Mouse (Mus musculus) brown adipose tissue, adult 24 weeks (tissue): ENCODE measurements around the gene Iqck. TPM values are rescaled to one million over a fixed set of nuclear protein-coding genes. Genes with fewer than 3 reads are reported as not detected.

Experiments
- H3K27ac ChIP-seq: fragments of 200-500 bp; replicated peaks from 2 replicates; pipeline ENCODE4 v1.5.1; 2012; ENCODE audit warnings: low read depth, mild to moderate bottlenecking, low read length
- H3K4me1 ChIP-seq: fragments of 200-500 bp; 2 replicates; pipeline ENCODE4 v1.6.1; 2012; ENCODE audit warnings: low read length, mixed read lengths; ENCODE audit not compliant: control insufficient read depth, insufficient read depth, insufficient read length
- H3K4me3 ChIP-seq: fragments of 200-500 bp; 2 replicates; pipeline ENCODE4 v1.5.1; 2012; ENCODE audit warnings: low read depth, mild to moderate bottlenecking, low read length, moderate library complexity; ENCODE audit not compliant: insufficient read depth
- polyA plus RNA-seq: library from polyadenylated mRNA; stranded (reverse); fragments of >200 nt; gene quantifications from 2 replicates; pipeline ENCODE4 v1.2.4, GENCODE M21; 2012; ENCODE audit not compliant: missing spikeins, insufficient read depth, insufficient read length

The Iqck gene
- polyA plus RNA-seq, 1 experiment = 3.8 TPM

DNA sequence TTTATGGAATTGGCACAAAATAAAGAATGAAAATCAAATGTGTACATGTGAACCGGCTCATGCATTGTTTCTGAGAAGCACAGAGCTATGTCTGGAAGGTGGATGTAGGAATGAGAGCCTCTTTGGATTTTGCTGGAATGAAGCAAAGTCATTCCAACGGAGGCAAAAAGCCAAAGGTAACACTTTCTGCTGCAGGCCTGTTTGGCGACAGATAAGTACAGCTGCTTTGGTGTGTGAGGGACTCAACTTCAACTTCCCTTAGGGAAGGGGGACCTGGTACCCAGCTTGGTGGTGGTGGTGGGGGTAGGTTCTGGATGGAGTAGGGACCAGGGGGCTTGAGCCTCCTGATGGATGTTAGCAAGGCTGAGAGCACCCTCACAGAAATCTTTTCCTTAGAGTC lies 120.3 kb downstream of the Iqck start:
- H3K4me1 ChIP-seq = peaks cover 31% of the 10 kb centered on the region
- H3K4me3 ChIP-seq = no peak overlapping the region
- H3K27ac ChIP-seq = no peak overlapping the region

DNA sequence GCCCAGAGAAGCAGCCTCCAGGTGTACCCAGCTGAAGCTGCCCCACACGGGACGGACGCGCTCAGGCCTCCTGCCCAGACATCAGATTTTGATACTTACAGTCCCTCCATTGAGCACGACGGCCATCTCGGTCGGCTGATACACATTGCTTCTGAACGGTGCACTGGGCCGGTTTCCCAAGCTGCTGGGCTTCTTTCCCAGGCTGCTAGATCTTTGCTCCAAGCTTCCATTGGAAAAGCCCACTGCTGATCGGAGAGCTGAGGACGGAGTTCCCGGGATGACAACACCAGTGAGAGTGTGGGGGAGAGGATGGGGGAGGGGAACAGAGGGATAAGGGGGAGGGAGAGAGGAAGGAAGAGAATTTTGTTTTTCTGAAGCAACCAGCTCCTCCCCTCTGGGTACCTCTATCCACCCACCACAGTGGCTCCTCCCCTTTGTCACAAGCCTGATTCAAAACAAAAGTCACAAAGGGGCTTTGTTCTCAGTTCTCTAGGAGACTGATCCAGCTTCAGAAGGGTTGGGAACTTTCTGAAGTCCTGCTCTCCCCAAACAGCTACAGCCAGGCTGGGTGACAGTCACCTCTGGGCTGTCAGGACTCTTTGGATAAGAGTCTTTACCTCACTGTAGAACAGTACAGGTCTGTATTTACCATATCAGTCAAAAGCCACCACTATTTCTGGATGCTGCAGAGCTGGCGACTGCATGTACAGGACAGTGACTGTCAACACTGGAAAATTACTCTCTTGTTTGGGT lies 121.0 kb downstream of the Iqck start:
- Histone ChIP-seq H3K4me3 (no peak overlapping the region), H3K27ac (0 out of 2 replicates have a peak overlapping the region, but pooled peaks have one; percentile 28), H3K4me1 (peaks cover 34% of the 10 kb centered on the region)

DNA sequence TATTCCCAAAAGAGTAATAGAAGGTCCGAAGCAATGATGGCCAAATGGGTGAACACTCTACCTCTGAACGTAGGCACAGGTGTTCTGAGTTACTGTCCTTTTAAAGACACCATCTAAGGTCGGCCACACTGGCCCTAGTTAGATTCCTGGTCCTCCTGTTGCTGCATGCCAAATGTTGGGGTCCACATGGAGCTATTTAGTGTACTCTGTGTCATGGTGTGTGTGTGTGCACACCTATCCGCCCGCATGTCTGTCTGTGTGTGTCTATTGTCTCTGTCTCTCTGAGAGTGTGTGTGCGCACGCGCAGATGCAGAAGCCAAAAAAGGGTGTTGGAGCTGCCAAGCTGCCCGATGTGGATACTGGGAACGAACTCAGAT lies 121.6 kb downstream of the Iqck start:
- H3K4me1 ChIP-seq = peaks cover 39% of the 10 kb centered on the region
- no peak overlapping the region for H3K4me3 ChIP-seq
- H3K27ac ChIP-seq = 0 out of 2 replicates have a peak overlapping the region, but pooled peaks have one; percentile 28

DNA sequence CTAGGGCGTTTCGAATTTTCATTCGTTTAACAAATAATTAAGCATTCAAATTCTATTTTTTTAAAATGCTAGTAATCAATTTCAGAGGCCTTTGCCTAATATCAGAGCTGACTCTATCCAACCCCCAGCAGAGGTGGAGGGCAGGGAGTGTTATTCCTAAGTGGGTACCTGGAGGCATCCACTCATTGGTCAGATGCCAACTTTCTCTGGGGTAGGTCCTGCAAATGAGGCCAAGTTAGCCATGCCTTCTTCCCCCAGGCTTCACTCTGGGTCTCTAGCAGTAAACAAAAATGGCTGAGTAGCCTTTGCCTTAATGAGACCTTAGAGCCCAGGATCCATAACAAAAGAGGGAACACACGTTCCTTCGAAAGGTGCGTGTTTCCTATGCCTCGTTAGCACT lies 123.6 kb downstream of the Iqck start:
- H3K4me1 ChIP-seq = peaks cover 50% of the 10 kb centered on the region
- no peak overlapping the region for H3K4me3 ChIP-seq
- no peak overlapping the region for H3K27ac ChIP-seq

DNA sequence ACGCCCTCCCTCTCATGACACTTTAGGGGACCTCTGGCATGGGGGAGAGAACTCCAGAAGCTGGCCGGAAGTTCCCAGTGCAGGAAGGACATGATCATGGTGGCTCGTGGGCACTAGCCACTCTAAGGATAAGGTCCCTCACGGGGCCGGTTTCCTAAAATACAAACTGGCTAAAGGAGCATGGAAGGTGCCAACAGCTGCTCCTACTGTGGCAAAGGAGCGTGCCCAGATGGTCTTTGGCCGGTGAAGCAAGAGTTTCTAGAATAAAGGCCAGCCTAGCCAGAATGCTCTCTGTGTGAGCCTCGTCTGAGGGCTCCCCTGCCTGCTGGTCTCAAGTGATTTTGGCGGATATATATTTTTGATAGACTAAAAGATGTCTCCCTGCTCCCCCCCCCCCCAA lies 124.2 kb downstream of the Iqck start:
- no peak overlapping the region for H3K27ac ChIP-seq
- H3K4me1 ChIP-seq = peaks cover 55% of the 10 kb centered on the region
- H3K4me3 ChIP-seq = no peak overlapping the region

DNA sequence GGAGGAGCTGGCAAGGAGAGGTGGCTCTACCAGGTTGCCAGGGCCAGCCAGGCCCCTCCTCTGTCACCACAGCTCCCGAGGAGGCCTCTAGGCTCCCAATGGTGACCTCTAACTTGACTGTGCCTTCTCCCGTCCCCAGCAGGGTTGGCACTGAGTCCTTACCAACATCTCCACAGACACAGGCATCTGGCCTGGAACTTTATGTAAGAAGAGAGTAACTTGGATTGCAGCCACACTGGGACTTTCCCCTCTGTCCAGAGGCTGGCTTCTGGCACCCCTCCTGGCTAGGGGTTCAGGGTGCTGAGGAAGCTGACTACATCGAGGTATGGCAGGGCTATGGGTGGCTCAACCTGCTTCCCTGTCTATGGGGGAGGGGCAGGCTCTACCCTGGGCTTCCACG lies 125.8 kb downstream of the Iqck start:
- peaks cover 53% of the 10 kb centered on the region for H3K4me1 ChIP-seq
- H3K27ac ChIP-seq = peak overlapping the region; percentile 31; the same call in 1 of the 2 replicates
- no peak overlapping the region for H3K4me3 ChIP-seq

DNA sequence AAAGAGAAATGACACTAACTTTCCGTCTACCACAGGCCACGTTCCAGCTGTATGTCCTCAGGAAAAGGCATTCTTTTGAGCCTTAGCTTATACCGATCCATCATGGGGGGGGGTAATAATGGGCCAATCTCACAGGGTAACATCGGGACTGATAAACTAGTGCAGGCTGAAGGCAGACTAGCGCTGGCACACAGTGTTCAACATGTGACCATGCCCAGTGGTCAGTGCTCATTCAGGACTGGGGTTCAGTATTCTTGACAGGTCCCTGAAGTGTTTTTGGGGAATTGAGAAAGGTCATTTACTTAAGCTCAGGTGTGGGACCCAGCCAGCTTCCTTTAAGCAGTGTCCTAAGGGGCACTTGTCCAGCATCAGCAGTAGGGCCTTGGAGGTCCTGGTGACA lies 126.3 kb downstream of the Iqck start:
- no peak overlapping the region; the same call in 1 of the 2 replicates for H3K27ac ChIP-seq

DNA sequence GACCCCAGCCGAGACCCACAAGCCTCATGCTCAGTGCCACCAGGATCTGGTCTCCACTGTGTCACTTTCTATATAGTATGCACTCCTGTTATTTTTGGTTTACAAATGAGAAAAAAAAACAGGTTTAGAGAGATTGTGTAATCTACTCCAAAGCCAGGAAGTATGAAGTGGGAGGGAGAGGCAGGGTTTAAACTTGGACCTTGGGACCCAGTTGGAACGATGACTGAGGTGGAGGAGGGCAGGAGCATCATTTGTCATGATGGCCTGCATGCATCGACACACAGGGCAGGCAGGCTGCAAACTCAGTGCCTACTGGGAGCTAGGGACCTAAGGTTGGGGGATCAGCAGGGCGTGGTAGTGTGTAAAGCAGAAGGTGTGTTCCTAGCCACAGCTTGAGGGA lies 127.0 kb downstream of the Iqck start:
- peaks cover 48% of the 10 kb centered on the region for H3K4me1 ChIP-seq
- H3K27ac ChIP-seq = no peak overlapping the region
- H3K4me3 ChIP-seq = no peak overlapping the region

More for the DNA sequence above, 126.3 kb downstream of the Iqck start:
- Histone ChIP-seq H3K4me1 (peaks cover 51% of the 10 kb centered on the region), H3K4me3 (no peak overlapping the region)

DNA sequence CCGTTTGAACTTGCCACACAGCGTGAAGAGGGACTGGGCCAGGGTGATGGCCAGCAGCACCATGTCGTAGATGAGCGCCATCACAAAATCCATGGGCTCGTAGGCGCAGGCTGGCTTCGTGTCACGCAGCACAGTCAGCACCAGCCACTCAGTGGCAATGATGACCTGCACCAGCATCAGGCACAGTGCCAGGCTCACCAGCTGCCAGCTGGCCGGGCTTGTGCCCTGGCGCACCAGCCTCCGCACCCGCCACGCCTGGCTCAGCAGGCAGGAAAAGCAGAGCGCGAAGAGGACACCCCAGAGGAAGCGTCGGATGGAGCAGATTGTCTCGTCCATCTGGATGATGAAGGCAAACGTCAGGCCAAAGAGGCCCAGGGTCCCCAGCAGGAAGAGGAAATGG lies 128.4 kb downstream of the Iqck start:
- Histone ChIP-seq H3K4me3 (no peak overlapping the region), H3K4me1 (peaks cover 51% of the 10 kb centered on the region), H3K27ac (no peak overlapping the region)

DNA sequence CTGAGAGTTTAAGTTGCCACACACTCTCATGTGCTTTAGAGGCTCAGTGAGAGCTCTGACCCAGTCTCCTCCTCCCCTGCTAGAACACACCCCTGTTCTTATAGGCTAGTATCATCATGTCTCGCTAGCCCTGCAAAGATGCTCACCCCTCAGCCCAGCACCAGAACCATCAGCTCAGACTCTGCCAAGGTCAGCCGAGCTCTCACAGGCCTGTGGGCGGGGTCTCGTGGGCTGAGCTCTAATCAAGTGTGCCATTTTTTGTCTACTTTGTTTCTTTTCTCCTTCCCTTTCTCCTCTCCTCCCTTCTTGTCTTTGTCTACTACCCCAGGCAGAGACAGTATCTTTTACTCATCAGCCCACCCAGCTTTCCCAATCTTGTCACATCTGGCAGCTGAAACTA lies 130.2 kb downstream of the Iqck start:
- H3K4me1 ChIP-seq = peaks cover 39% of the 10 kb centered on the region
- H3K27ac ChIP-seq = no peak overlapping the region
- no peak overlapping the region for H3K4me3 ChIP-seq

DNA sequence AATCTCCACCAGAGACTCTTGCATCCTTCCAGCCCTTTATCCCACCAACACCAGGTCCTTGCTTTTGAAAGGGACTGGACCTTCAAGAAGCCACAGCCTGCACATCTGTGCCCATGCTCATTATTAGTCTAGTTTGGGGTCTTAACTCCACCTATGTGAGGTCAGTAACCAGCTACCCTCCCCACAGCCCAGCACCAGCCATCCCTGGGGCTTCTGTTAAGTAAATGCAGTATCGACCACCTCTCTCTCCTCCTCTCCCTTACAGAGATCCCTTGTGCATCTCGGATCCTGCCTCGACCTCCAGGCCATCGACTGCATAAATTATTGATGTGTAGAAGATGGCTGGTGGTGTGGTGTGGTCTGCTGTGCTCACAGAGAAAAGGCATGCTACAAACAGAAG lies 130.8 kb downstream of the Iqck start:
- Histone ChIP-seq H3K4me3 (no peak overlapping the region), H3K4me1 (peaks cover 38% of the 10 kb centered on the region), H3K27ac (no peak overlapping the region)

DNA sequence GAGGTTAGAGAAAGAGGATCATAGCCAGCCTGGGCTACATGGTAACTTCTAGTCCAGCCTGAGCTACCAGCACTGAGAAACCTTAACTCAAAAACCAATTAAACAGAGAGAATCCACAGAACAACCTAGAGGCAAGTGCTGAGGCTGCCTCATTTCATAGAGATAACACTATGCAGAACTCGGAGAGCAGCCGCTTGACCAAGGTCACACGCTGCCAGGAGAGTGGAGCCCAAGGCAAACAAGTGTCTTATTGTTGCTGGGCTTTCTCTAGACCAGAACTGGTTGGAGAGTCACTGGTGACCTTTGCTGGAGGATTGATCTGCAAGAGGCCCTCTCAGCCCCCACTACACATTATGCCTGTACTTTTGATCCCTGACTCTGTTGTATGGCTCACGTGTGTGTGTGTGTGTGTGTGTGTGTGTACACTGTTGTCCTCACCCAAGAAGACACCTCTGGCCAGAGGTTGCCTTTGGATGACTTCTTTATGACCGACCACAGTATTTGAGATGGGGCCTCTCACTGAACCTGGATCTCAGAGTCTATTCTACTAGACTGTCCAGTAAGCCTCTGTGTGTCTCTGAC lies 133.8 kb downstream of the Iqck start:
- no peak overlapping the region for H3K27ac ChIP-seq
- no peak overlapping the region for H3K4me3 ChIP-seq
- peaks cover 20% of the 10 kb centered on the region for H3K4me1 ChIP-seq

DNA sequence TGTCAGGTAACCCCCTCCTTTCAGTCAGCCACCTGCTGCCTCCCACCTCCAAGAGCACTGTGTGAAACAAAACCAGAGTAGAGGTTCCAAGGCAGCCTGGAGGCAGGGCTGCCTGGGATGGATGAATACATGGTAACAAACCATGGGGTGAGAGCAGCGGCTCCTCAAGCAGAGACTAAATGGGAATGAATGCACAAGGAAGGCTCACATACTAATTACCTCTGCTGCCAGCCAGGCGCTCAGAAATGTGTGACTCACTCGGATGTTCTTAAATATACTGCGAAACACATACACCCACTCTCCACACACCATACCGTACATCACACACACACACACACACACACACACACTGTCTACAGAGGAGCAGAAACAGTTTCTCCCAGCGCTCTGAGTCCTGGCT lies 134.7 kb downstream of the Iqck start:
- Histone ChIP-seq H3K4me1 (peaks cover 17% of the 10 kb centered on the region), H3K4me3 (no peak overlapping the region), H3K27ac (no peak overlapping the region)

DNA sequence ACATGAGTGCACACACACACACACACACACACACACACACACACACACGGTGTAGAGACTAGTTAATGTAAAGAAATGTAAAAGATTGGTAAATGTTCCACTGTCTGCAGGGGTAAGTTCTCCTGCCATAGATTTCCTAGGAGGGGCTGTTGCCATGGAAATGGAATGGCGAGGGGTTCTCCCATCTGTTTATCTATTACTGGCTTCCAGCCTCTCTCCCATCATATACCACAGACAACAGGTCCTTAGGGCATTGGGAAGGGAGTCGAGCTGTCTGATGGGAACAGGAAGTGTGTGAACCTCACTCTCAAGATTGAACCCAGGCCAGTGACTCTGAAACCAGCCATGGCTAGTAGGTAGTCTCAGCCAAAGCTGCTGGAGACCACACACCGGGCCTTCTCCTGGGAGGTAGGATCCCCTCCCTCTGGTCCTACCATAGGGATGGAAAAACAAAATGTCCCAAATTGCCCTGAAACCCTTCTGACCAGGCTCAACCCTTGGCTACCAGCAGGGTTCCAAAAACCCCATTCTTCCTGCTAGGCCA lies 135.9 kb downstream of the Iqck start:
- Histone ChIP-seq H3K4me3 (no peak overlapping the region), H3K4me1 (peaks cover 13% of the 10 kb centered on the region)

DNA sequence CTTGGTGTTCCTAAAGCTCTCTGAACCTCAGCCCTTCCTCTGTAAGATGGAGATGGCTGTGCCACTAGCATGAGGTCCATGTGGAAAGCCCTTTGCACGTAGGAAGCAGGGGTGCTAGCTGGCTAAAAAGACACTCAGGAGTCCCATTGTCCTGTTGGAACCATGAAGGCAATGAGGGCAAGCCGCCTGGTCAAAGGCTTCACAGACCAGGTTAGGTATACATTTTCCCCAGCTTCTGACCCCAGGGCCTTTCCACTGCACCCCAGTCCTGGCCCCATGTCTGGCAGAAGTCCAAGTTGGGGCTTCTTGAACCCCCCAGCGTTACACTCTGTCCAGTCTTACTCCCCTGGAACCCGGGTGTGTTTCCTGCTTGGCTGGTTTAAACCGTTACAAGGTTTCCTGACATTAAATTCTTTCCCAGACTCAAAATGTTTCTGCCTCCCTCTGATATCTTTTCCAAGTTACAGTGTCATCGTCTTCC lies 136.6 kb downstream of the Iqck start:
- Histone ChIP-seq H3K4me3 (peak overlapping the region; percentile 11; the same call in 1 of the 2 replicates), H3K4me1 (peaks cover 13% of the 10 kb centered on the region), H3K27ac (peak overlapping the region; percentile 20)

More for the DNA sequence above, 135.9 kb downstream of the Iqck start:
- H3K27ac ChIP-seq = peak overlapping the region; percentile 20
